Mouse (Mus musculus) inflammation-experienced regulatory T-cells, adult 6 months (primary cell): Measurements from ENCODE around the gene Hsd17b13. TPM values are rescaled to one million over a fixed set of nuclear protein-coding genes. Genes with fewer than 3 reads are reported as not detected.
"Not testable (repeated sequence)": the region's sequence is repeated elsewhere in the genome, so short reads cannot be mapped to it uniquely, and the experiment has no call there.

ENCODE experiments used
- ATAC-seq: one replicate; pipeline ENCODE4 v1.8.0; 2017
- polyA plus RNA-seq, 3 experiments: library from polyadenylated mRNA; unstranded; fragments of 100-300 nt; shearing (Covaris generic); gene quantifications; one replicate each; pipeline ENCODE4 v1.2.1; 2017

The Hsd17b13 gene
- polyA plus RNA-seq: not detected

- no peak for ATAC-seq
These were observed at the start of gene Hsd17b13 for GRCm38 (mm10) chr5:103977297-103977696. Gene Hsd17b13, minus strand, starts transcription at chr5:103977410.

- ATAC-seq: no peak
These were observed 48.1 kb upstream of the Hsd17b13 start for GRCm38 (mm10) chr5:104025245-104025854.

GRCm38 (mm10) chr5:104024762-104025161, 47.6 kb upstream of the Hsd17b13 start:
- ATAC-seq: no peak

GRCm38 (mm10) chr5:104024193-104024592, 47.0 kb upstream of the Hsd17b13 start:
- not testable (repeated sequence) for ATAC-seq

GRCm38 (mm10) chr5:104023289-104024020, 46.2 kb upstream of the Hsd17b13 start:
- ATAC-seq: no peak

GRCm38 (mm10) chr5:104022558-104022957, 45.3 kb upstream of the Hsd17b13 start:
- ATAC-seq: no peak

- peak; percentile 78 for ATAC-seq
These were observed 44.6 kb upstream of the Hsd17b13 start, which contains the start of gene Hsd17b11 for GRCm38 (mm10) chr5:104021597-104022378. Gene Hsd17b11, minus strand, starts transcription at chr5:104021919.

GRCm38 (mm10) chr5:104011419-104011818, 34.2 kb upstream of the Hsd17b13 start:
- no peak for ATAC-seq

- no peak for ATAC-seq
These were observed 33.1 kb upstream of the Hsd17b13 start for GRCm38 (mm10) chr5:104010261-104010660.

GRCm38 (mm10) chr5:104009421-104009820, 32.2 kb upstream of the Hsd17b13 start:
- no peak for ATAC-seq

GRCm38 (mm10) chr5:104007801-104008200, 30.6 kb upstream of the Hsd17b13 start:
- no peak for ATAC-seq

GRCm38 (mm10) chr5:104006811-104007210, 29.6 kb upstream of the Hsd17b13 start:
- no peak for ATAC-seq

GRCm38 (mm10) chr5:104003955-104004354, 26.7 kb upstream of the Hsd17b13 start:
- no peak for ATAC-seq

GRCm38 (mm10) chr5:104003256-104003931, 26.2 kb upstream of the Hsd17b13 start:
- ATAC-seq: no peak

GRCm38 (mm10) chr5:104002549-104003255, 25.5 kb upstream of the Hsd17b13 start:
- ATAC-seq: no peak

GRCm38 (mm10) chr5:103999738-104000137, 22.5 kb upstream of the Hsd17b13 start:
- ATAC-seq: peak; percentile 75

- ATAC-seq: no peak
These were observed 21.5 kb upstream of the Hsd17b13 start for GRCm38 (mm10) chr5:103998739-103999138.

GRCm38 (mm10) chr5:103995181-103995580, 18.0 kb upstream of the Hsd17b13 start:
- peak; percentile 58 for ATAC-seq

GRCm38 (mm10) chr5:103994669-103995068, 17.5 kb upstream of the Hsd17b13 start:
- ATAC-seq: no peak

GRCm38 (mm10) chr5:103993601-103994000, 16.4 kb upstream of the Hsd17b13 start:
- ATAC-seq: no peak

GRCm38 (mm10) chr5:103992831-103993230, 15.6 kb upstream of the Hsd17b13 start:
- no peak for ATAC-seq
